Mouse (Mus musculus) CH12F3 (cell line): ENCODE measurements around the gene Tnrc6c.

ENCODE experiments used
- in situ Hi-C: fragments of 300-500 bp; cut with MboI; formaldehyde crosslinking; loops from 2 replicates; pipeline ENCODE4 v1.14.3; 2020; ENCODE audit warnings: low sequenced_read_pairs

Gene Tnrc6c

GRCm38 (mm10) chr11:117724604-117725301 lies 70.7 kb downstream of the Tnrc6c start:
- in situ Hi-C loops = no loop called here

GRCm38 (mm10) chr11:117727031-117727430 lies 72.9 kb downstream of the Tnrc6c start:
- in situ Hi-C loops = no loop called here

- in situ Hi-C loops = no loop called here
Observed at GRCm38 (mm10) chr11:117728245-117728644, 74.2 kb downstream of the Tnrc6c start.

GRCm38 (mm10) chr11:117728841-117729240 lies 74.8 kb downstream of the Tnrc6c start:
- in situ Hi-C loops = no loop called here

GRCm38 (mm10) chr11:117729341-117729740 lies 75.3 kb downstream of the Tnrc6c start:
- in situ Hi-C loops = no loop called here

GRCm38 (mm10) chr11:117729798-117730489 lies 75.9 kb downstream of the Tnrc6c start:
- in situ Hi-C loops = no loop called here

GRCm38 (mm10) chr11:117730490-117730838 lies 76.4 kb downstream of the Tnrc6c start:
- in situ Hi-C loops = no loop called here

- in situ Hi-C loops = no loop called here
Observed at GRCm38 (mm10) chr11:117731470-117731869, 77.4 kb downstream of the Tnrc6c start.

GRCm38 (mm10) chr11:117736037-117736689 lies 82.1 kb downstream of the Tnrc6c start:
- in situ Hi-C loops = no loop called here

GRCm38 (mm10) chr11:117738123-117738522 lies 84.0 kb downstream of the Tnrc6c start:
- in situ Hi-C loops = no loop called here

- in situ Hi-C loops = no loop called here
Observed at GRCm38 (mm10) chr11:117741128-117741527, 87.0 kb downstream of the Tnrc6c start.

GRCm38 (mm10) chr11:117742243-117742642 lies 88.2 kb downstream of the Tnrc6c start:
- in situ Hi-C loops = no loop called here

GRCm38 (mm10) chr11:117742715-117743114 lies 88.6 kb downstream of the Tnrc6c start:
- in situ Hi-C loops = no loop called here

- in situ Hi-C loops = no loop called here
Observed at GRCm38 (mm10) chr11:117743454-117744030, 89.5 kb downstream of the Tnrc6c start.

- in situ Hi-C loops = no loop called here
Observed at GRCm38 (mm10) chr11:117748628-117749027, 94.5 kb downstream of the Tnrc6c start.

GRCm38 (mm10) chr11:117749414-117749813 lies 95.3 kb downstream of the Tnrc6c start:
- in situ Hi-C loops = no loop called here

- in situ Hi-C loops = no loop called here
Observed at GRCm38 (mm10) chr11:117751544-117751943, 97.5 kb downstream of the Tnrc6c start.

GRCm38 (mm10) chr11:117755891-117756290 lies 101.8 kb downstream of the Tnrc6c start:
- in situ Hi-C loops = no loop called here

- in situ Hi-C loops = no loop called here
Observed at GRCm38 (mm10) chr11:117759267-117759666, 105.2 kb downstream of the Tnrc6c start.

GRCm38 (mm10) chr11:117760374-117761119 lies 106.5 kb downstream of the Tnrc6c start:
- in situ Hi-C loops = no loop called here

- in situ Hi-C loops = no loop called here
Observed at GRCm38 (mm10) chr11:117761801-117762200, 107.7 kb downstream of the Tnrc6c start.
